8 mouse cellular contexts compared by ENCODE assay signal in the genomic region with DNA sequence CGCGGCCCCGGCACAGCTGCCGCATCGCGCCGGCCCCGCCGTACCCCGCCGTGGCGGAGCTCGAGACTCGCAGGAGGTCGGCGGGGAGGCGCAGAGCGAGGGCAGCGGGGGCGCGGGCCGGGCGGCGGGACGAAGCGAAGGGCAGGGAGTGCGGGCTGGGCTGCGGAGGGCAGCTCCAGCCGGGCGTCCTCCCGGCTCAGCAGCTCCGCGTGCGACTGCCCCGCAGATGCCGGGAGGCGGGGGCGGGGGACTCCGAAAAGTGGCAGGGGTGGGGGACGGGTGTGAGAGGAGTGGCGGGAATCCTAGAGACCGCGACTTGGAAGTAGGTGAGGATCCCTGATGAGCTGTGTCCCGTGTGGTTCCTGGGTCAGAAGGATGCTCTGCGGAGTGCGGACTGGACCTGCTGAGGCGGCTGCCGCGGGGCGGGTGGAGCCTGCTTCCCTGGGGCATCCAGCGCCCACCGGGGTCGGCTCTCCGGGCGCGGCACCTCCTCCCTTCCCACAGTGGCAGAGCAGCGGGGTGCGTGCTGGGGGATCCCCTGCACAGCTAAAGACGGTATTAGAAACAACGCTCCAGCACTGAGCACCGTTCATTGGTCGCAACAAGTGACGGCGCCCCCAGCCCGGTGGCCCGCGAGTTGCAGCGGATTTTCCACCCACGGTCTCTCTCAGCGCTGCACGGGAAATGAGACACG. TPM values are rescaled to one million over a fixed set of nuclear protein-coding genes. Genes with fewer than 3 reads are reported as not detected.
DNase-seq lines count a peak whose midpoint lies in the region; ATAC-seq and TF ChIP-seq lines count a peak whose summit lies in the region.

A gene (minus strand): TSS at position 462 of the 694 bp plus-strand sequence.

- no peaks in the 10 kb centered on the region for H3K36me3 ChIP-seq in E14TG2a.4 (ENCODE audit: insufficient read depth, low read length)
- H3K36me3 ChIP-seq in heart, postnatal 0 days (replicated peaks; ENCODE audit: control insufficient read depth, insufficient read depth, low read length): no peaks in the 10 kb centered on the region
- H3K36me3 ChIP-seq in liver, embryonic 11.5 days (ENCODE audit: control insufficient read depth, insufficient read depth, low read length): no peaks in the 10 kb centered on the region
- no peaks in the 10 kb centered on the region for H3K36me3 ChIP-seq in neural tube, embryonic 11.5 days (ENCODE audit: control insufficient read depth, insufficient read depth, low read length)

- H3K27ac ChIP-seq in gastrocnemius, adult 2 months: no peak within 1 kb of the TSS
- H3K27ac ChIP-seq in heart, postnatal 0 days (ENCODE audit: low read depth): no peak within 1 kb of the TSS
- H3K27ac ChIP-seq in liver, embryonic 11.5 days (ENCODE audit: low read depth, low read length): peak within 1 kb of the TSS; percentile 49
- no peak within 1 kb of the TSS for H3K27ac ChIP-seq in neural tube, embryonic 11.5 days (ENCODE audit: low read depth, low read length)

- H3K9ac ChIP-seq in heart, postnatal 0 days (replicated peaks; ENCODE audit: low read depth, low read length): 0 out of 2 replicates have a peak within 1 kb of the TSS, but pooled peaks have one; percentile 1
- H3K9ac ChIP-seq in liver, embryonic 11.5 days (ENCODE audit: low read depth, low read length): peak within 1 kb of the TSS; percentile 65
- peak within 1 kb of the TSS; percentile 51 for H3K9ac ChIP-seq in neural tube, embryonic 11.5 days (ENCODE audit: low read length)

- no peak for TF ChIP-seq CTCF in gastrocnemius, adult 2 months (IDR thresholded peaks at IDR 0.05)
- no peak for TF ChIP-seq CTCF in E14TG2a.4 (conservative IDR thresholded peaks at IDR 0.05; ENCODE audit: low read length)
- TF ChIP-seq CTCF in heart, postnatal 0 days (IDR thresholded peaks at IDR 0.05; ENCODE audit: low read depth): no peak

- ATAC-seq in heart, postnatal 0 days (ENCODE audit: insufficient read depth, low read depth): no peak
- ATAC-seq in liver, embryonic 11.5 days (replicated peaks; ENCODE audit: low FRiP score): 0 out of 2 replicates have a peak, but pooled peaks have one; percentile 21
- ATAC-seq in neural tube, embryonic 11.5 days (ENCODE audit: insufficient read depth, low FRiP score, low TSS enrichment): peak; percentile 58

- WGBS in heart, postnatal 0 days: under 1% methylated on average over 65 of the region's 72 CpGs
- under 1% methylated on average over 68 of the region's 72 CpGs for WGBS in liver, embryonic 11.5 days
- under 1% methylated on average over 68 of the region's 72 CpGs for WGBS in neural tube, embryonic 11.5 days

- peaks cover 27% of the 10 kb centered on the region for H3K4me1 ChIP-seq in E14TG2a.4 (replicated peaks; ENCODE audit: low read depth, low read length)
- H3K4me1 ChIP-seq in heart, postnatal 0 days (ENCODE audit: control insufficient read depth, insufficient read depth): peaks cover 8% of the 10 kb centered on the region
- H3K4me1 ChIP-seq in liver, embryonic 11.5 days (replicated peaks; ENCODE audit: control insufficient read depth, insufficient read depth, low read length): peaks cover 17% of the 10 kb centered on the region
- peaks cover 10% of the 10 kb centered on the region; the same call in 1 of the 2 replicates for H3K4me1 ChIP-seq in neural tube, embryonic 11.5 days (ENCODE audit: control insufficient read depth, insufficient read depth, low read length)

- DNase-seq in gastrocnemius, adult 2 months: peak; percentile 26
- no peak for DNase-seq in gastrocnemius, postnatal 25 days
- peak; percentile 49 for DNase-seq in embryo, embryonic 10 days (ENCODE audit: low spot score)
- DNase-seq in heart, postnatal 0 days (ENCODE audit: low spot score): peak; percentile 6
- DNase-seq in liver, embryonic 11.5 days (ENCODE audit: low spot score): peak; percentile 66
- DNase-seq in neural tube, embryonic 11.5 days (ENCODE audit: low spot score): no peak
- DNase-seq in thymus, postnatal 4 days: peak; percentile 82

- peaks cover 85% of the 10 kb centered on the region for H3K27me3 ChIP-seq in E14TG2a.4 (ENCODE audit: insufficient read depth, low read length)
- H3K27me3 ChIP-seq in heart, postnatal 0 days (ENCODE audit: control insufficient read depth, insufficient read depth, low read length): peaks cover 54% of the 10 kb centered on the region
- peaks cover 49% of the 10 kb centered on the region for H3K27me3 ChIP-seq in liver, embryonic 11.5 days (replicated peaks; ENCODE audit: control insufficient read depth, insufficient read depth, low read length)
- H3K27me3 ChIP-seq in neural tube, embryonic 11.5 days (ENCODE audit: control insufficient read depth, insufficient read depth, low read length): peaks cover 43% of the 10 kb centered on the region

- no peaks in the 10 kb centered on the region for H3K9me3 ChIP-seq in E14TG2a.4 (ENCODE audit: low read length)
- no peaks in the 10 kb centered on the region for H3K9me3 ChIP-seq in heart, postnatal 0 days (replicated peaks; ENCODE audit: control insufficient read depth, low read length)
- no peaks in the 10 kb centered on the region for H3K9me3 ChIP-seq in liver, embryonic 11.5 days (ENCODE audit: control insufficient read depth, low read length)
- H3K9me3 ChIP-seq in neural tube, embryonic 11.5 days (ENCODE audit: control insufficient read depth, low read length): no peaks in the 10 kb centered on the region

- intact Hi-C loops in gastrocnemius, adult 2 months (cut with DNase I): no loop called here

- no peak for TF ChIP-seq EP300 in heart, postnatal 0 days (IDR thresholded peaks at IDR 0.05; ENCODE audit: low read depth)

- H3K4me2 ChIP-seq in heart, postnatal 0 days (ENCODE audit: low read depth, low read length): peak within 1 kb of the TSS; percentile 77
- peak within 1 kb of the TSS; percentile 91 for H3K4me2 ChIP-seq in liver, embryonic 11.5 days
- peak within 1 kb of the TSS; percentile 99 for H3K4me2 ChIP-seq in neural tube, embryonic 11.5 days (ENCODE audit: low read depth)

- peak within 1 kb of the TSS; percentile 70 for H3K4me3 ChIP-seq in gastrocnemius, adult 2 months
- H3K4me3 ChIP-seq in E14TG2a.4 (replicated peaks; ENCODE audit: low read length): peak within 1 kb of the TSS; percentile 81
- H3K4me3 ChIP-seq in heart, postnatal 0 days (ENCODE audit: low read depth, low read length): peak within 1 kb of the TSS; percentile 45
- H3K4me3 ChIP-seq in liver, embryonic 11.5 days (ENCODE audit: low read depth, low read length): peak within 1 kb of the TSS; percentile 59
- H3K4me3 ChIP-seq in neural tube, embryonic 11.5 days (ENCODE audit: low read depth, low read length): peak within 1 kb of the TSS; percentile 54

RNA-seq across cellular contexts. Expression of the gene that starts here (rescaled TPM):
- not detected for total RNA-seq in gastrocnemius, adult 2 months (2021)
- total RNA-seq in gastrocnemius, postnatal 25 days (2021): not detected
- 0.62 TPM in 1 of 2 replicates, not detected in the other for total RNA-seq in heart, postnatal 0 days (2014; rRNA removed; ENCODE audit: low replicate concordance)
- polyA plus RNA-seq in heart, postnatal 0 days (2015; fragmentation: Nextera tagmentation; extraction: Ambion mirVana): 0.05 TPM in 2 replicates
- 11.5 and 12.8 TPM in 2 replicates for polyA plus RNA-seq in liver, embryonic 11.5 days (2014; fragmentation: Nextera tagmentation; extraction: Ambion mirVana)
- 0.66 and 0.78 TPM in 2 replicates for polyA plus RNA-seq in neural tube, embryonic 11.5 days (2014; fragmentation: Nextera tagmentation; extraction: Ambion mirVana)

Comparison
In these comparisons a context has a peak if more than half of its experiments do, and no peak if none do; other contexts are left out.
1. Peak in DNase-seq and H3K4me3 ChIP-seq in gastrocnemius, adult 2 months; RNA of the gene not detected or under 1 TPM.
2. Peak in DNase-seq, H3K4me3 ChIP-seq, H3K9ac ChIP-seq and H3K4me2 ChIP-seq in heart, postnatal 0 days; RNA of the gene not detected or under 1 TPM.
3. Peak in ATAC-seq, H3K4me3 ChIP-seq, H3K9ac ChIP-seq and H3K4me2 ChIP-seq in neural tube, embryonic 11.5 days; RNA of the gene not detected or under 1 TPM.
4. DNase-seq: peak in embryo, embryonic 10 days (single experiment), liver, embryonic 11.5 days (single experiment) and thymus, postnatal 4 days (single experiment); none in gastrocnemius, postnatal 25 days (single experiment) and neural tube, embryonic 11.5 days (single experiment).
5. H3K9ac ChIP-seq: peak in every context shown above with its lines; median percentile 65 in liver, embryonic 11.5 days; 51 in neural tube, embryonic 11.5 days; 1 in heart, postnatal 0 days.
6. Peak in every context shown above with its lines, with median percentiles within 50 percentile points of each other: H3K4me3 ChIP-seq and H3K4me2 ChIP-seq.